Mouse (Mus musculus) limb, embryonic 11.5 days (tissue): ENCODE results near the gene Glyr1. TPM values are rescaled to one million over a fixed set of nuclear protein-coding genes. Genes with fewer than 3 reads are reported as not detected.

ENCODE experiments used
- ATAC-seq: fragments of 200-750 bp; cut with Nextera tagmentation; 2 replicates; pipeline ENCODE4 v1.8.0; 2017; ENCODE audit warnings: low read depth; ENCODE audit not compliant: insufficient number of reproducible peaks, low FRiP score, low TSS enrichment
- DNase-seq: peaks from one replicate; pipeline ENCODE4 v3.0.0-alpha.2; 2015; ENCODE audit warnings: low spot score
- H3K27ac ChIP-seq: fragments of 300-500 bp; sonication (generic); replicated peaks from 2 replicates; pipeline ENCODE4 v1.5.1; 2014; ENCODE audit warnings: low read depth, mild to moderate bottlenecking, low read length
- H3K27me3 ChIP-seq: fragments of 300-500 bp; sonication (generic); 2 replicates; pipeline ENCODE4 v1.6.1; 2014; ENCODE audit warnings: mild to moderate bottlenecking, low read length, mixed read lengths; ENCODE audit not compliant: control insufficient read depth, insufficient read depth
- H3K36me3 ChIP-seq: fragments of 300-500 bp; sonication (generic); 2 replicates; pipeline ENCODE4 v1.6.1; 2014; ENCODE audit warnings: mild to moderate bottlenecking, low read length, moderate library complexity, mixed read lengths; ENCODE audit not compliant: control insufficient read depth, insufficient read depth
- H3K4me1 ChIP-seq: fragments of 300-500 bp; sonication (generic); 2 replicates; pipeline ENCODE4 v1.6.1; 2014; ENCODE audit warnings: low read length, mixed read lengths; ENCODE audit not compliant: control insufficient read depth, insufficient read depth
- H3K4me2 ChIP-seq: fragments of 300-500 bp; sonication (generic); 2 replicates; pipeline ENCODE4 v1.6.1; 2014; ENCODE audit warnings: low read depth, mild to moderate bottlenecking, moderate library complexity; ENCODE audit not compliant: severe bottlenecking
- H3K4me3 ChIP-seq: fragments of 300-500 bp; sonication (generic); 2 replicates; pipeline ENCODE4 v1.5.1; 2014; ENCODE audit warnings: low read depth, low read length
- H3K9ac ChIP-seq: fragments of 300-500 bp; sonication (generic); 2 replicates; pipeline ENCODE4 v1.6.1; 2014; ENCODE audit warnings: mild to moderate bottlenecking, low read length
- H3K9me3 ChIP-seq: fragments of 300-500 bp; sonication (generic); 2 replicates; pipeline ENCODE4 v1.6.1; 2016; ENCODE audit warnings: low read length; ENCODE audit not compliant: control insufficient read depth
- WGBS: fragments of 180-500 bp; shearing (Covaris S2); extraction: QIAGEN DNeasy Blood & Tissue Kit; methylation state at CpG from one replicate; pipeline ENCODE4 v1.1.7; 2014; 5-methylcytosine and 5-hydroxymethylcytosine counted together
- polyA plus RNA-seq: library from polyadenylated mRNA; unstranded; fragments of >200 nt; fragmentation: Nextera tagmentation; extraction: Ambion mirVana; gene quantifications from 2 replicates; pipeline ENCODE4 v1.2.1, GENCODE M21; 2014

Gene Glyr1
- polyA plus RNA-seq = 122 and 148 TPM in 2 replicates

- Histone ChIP-seq H3K9ac (peak within 1 kb of the TSS; percentile 92), H3K4me3 (peak within 1 kb of the TSS; percentile 88), H3K4me2 (peak within 1 kb of the TSS; percentile 86), H3K4me1 (peaks cover 4% of the 10 kb centered on the region; the same call in 1 of the 2 replicates), H3K36me3 (peaks cover 7% of the 10 kb centered on the region; the same call in 1 of the 2 replicates), H3K27ac (peak within 1 kb of the TSS; percentile 85), H3K9me3 (no peaks in the 10 kb centered on the region), H3K27me3 (no peaks in the 10 kb centered on the region)
- DNase-seq (peak; percentile 99), ATAC-seq (peak; percentile 99)
- WGBS = under 1% methylated on average over 55 of the region's 56 CpGs
Measured at GRCm38 (mm10) chr16:5049774-5050234, at the start of gene Glyr1, which contains the start of gene Ubn1. TSS of gene Glyr1 (minus strand) at chr16:5049863. TSS of gene Ubn1 (plus strand) at chr16:5050057.

- Histone ChIP-seq H3K9me3 (no peaks in the 10 kb centered on the region), H3K27ac (no peak overlapping the region), H3K4me1 (no peaks in the 10 kb centered on the region), H3K27me3 (no peaks in the 10 kb centered on the region), H3K4me2 (no peak overlapping the region), H3K9ac (no peak overlapping the region), H3K36me3 (no peaks in the 10 kb centered on the region), H3K4me3 (no peak overlapping the region)
- 87% methylated on average over 8 of the region's 8 CpGs for WGBS
- DNase-seq (no peak), ATAC-seq (no peak)
Measured at GRCm38 (mm10) chr16:5096504-5096903, 46.8 kb upstream of the Glyr1 start.

- Histone ChIP-seq H3K27me3 (no peaks in the 10 kb centered on the region), H3K4me2 (no peak overlapping the region), H3K27ac (no peak overlapping the region), H3K9me3 (no peaks in the 10 kb centered on the region), H3K4me3 (no peak overlapping the region), H3K4me1 (no peaks in the 10 kb centered on the region), H3K9ac (no peak overlapping the region), H3K36me3 (0 out of 2 replicates have a peak, but pooled peaks cover under 1% of the 10 kb centered on the region)
- ATAC-seq (no peak), DNase-seq (no peak)
- 91% methylated on average over 5 of the region's 5 CpGs for WGBS
Measured at GRCm38 (mm10) chr16:5093285-5093684, 43.6 kb upstream of the Glyr1 start.

GRCm38 (mm10) chr16:5089021-5089420 lies 39.4 kb upstream of the Glyr1 start:
- Histone ChIP-seq H3K4me2 (no peak overlapping the region), H3K27me3 (no peaks in the 10 kb centered on the region), H3K36me3 (peaks cover 14% of the 10 kb centered on the region), H3K9ac (no peak overlapping the region), H3K4me3 (no peak overlapping the region), H3K4me1 (no peaks in the 10 kb centered on the region), H3K27ac (no peak overlapping the region), H3K9me3 (no peaks in the 10 kb centered on the region)
- DNase-seq (no peak), ATAC-seq (no peak)
- WGBS = 60% methylated on average over 10 of the region's 10 CpGs

DNA sequence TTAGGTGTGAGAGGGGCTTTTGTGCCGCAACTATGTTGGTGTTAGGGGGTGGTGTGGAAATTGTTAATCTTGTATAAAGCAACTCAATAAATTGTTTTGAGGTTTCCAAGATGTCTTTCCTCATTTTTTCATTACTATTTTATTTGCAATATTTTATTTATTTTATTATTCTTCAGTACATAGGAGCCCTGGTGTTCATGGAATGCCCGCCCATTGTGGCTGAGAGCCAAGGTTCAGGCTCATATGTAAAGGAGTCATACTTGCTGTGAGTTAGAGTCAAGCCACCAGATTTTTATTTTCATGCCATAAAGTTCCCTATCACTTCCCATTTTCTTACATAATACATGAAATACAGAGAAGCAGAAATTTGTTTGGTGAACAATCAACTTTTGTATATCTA lies 36.5 kb upstream of the Glyr1 start:
- WGBS = 95% methylated on average over 2 of the region's 2 CpGs
- H3K4me1 ChIP-seq = no peaks in the 10 kb centered on the region
- ATAC-seq = no peak
- H3K4me2 ChIP-seq = no peak overlapping the region
- no peak overlapping the region for H3K27ac ChIP-seq
- peaks cover 30% of the 10 kb centered on the region for H3K36me3 ChIP-seq
- no peaks in the 10 kb centered on the region for H3K9me3 ChIP-seq
- DNase-seq = no peak
- H3K27me3 ChIP-seq = no peaks in the 10 kb centered on the region
- H3K9ac ChIP-seq = no peak overlapping the region
- no peak overlapping the region for H3K4me3 ChIP-seq

DNA sequence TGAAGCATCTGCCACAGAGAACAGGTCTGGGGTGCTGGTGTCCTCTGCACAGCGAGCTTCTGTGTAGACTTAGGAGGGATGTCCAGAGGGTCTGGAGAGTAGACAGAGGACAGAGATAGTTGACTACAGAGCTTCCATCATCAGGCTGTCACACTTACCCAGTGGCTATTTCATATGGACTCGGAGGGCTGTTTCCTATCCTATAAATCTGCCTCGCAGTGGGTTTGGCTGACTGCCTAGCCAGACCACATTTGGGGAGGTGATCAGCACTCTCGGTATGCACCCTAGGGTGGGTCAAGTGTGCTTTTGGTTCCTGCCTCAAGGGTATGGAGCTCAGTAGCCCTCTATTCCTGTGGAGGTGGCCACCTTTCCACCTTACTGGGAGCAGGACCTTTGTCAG lies 35.5 kb upstream of the Glyr1 start:
- no peak overlapping the region for H3K4me3 ChIP-seq
- no peak overlapping the region for H3K27ac ChIP-seq
- ATAC-seq = no peak
- no peaks in the 10 kb centered on the region for H3K4me1 ChIP-seq
- H3K36me3 ChIP-seq = peaks cover 31% of the 10 kb centered on the region
- no peak overlapping the region for H3K9ac ChIP-seq
- no peaks in the 10 kb centered on the region for H3K27me3 ChIP-seq
- H3K4me2 ChIP-seq = no peak overlapping the region
- 89% methylated on average over 4 of the region's 4 CpGs for WGBS
- DNase-seq = no peak
- no peaks in the 10 kb centered on the region for H3K9me3 ChIP-seq

- H3K27ac ChIP-seq = no peak overlapping the region
- H3K9me3 ChIP-seq = no peaks in the 10 kb centered on the region
- 90% methylated on average over 5 of the region's 5 CpGs for WGBS
- H3K4me2 ChIP-seq = no peak overlapping the region
- H3K4me3 ChIP-seq = no peak overlapping the region
- no peaks in the 10 kb centered on the region for H3K4me1 ChIP-seq
- DNase-seq (no peak), ATAC-seq (no peak)
- peaks cover 36% of the 10 kb centered on the region for H3K36me3 ChIP-seq
- H3K9ac ChIP-seq = no peak overlapping the region
- no peaks in the 10 kb centered on the region for H3K27me3 ChIP-seq
Measured at GRCm38 (mm10) chr16:5074341-5074740, 24.7 kb upstream of the Glyr1 start.

DNA sequence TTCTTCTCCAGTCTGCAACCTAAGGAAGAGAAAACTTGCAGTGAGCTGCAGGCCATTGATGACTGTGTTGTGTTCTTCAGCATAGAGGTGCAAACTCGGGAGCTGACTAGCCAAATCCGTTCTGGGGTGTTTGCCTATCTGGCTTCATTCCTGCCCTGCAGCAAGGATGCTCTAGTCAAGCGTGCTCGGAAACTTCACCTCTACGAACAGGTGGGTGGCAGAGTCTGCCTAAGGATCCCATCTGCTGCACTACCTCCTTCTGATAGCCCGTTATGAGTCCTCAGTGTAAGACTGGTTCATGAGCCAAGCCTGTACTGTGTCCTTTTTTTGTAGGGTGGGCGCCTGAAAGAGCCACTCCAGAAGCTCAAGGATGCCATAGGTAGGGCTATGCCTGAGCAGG lies 22.3 kb upstream of the Glyr1 start:
- H3K4me1 ChIP-seq = no peaks in the 10 kb centered on the region
- H3K4me2 ChIP-seq = no peak overlapping the region
- no peak for ATAC-seq
- H3K27me3 ChIP-seq = no peaks in the 10 kb centered on the region
- H3K9me3 ChIP-seq = no peaks in the 10 kb centered on the region
- no peak overlapping the region for H3K9ac ChIP-seq
- peaks cover 22% of the 10 kb centered on the region for H3K36me3 ChIP-seq
- no peak overlapping the region for H3K27ac ChIP-seq
- 88% methylated on average over 7 of the region's 7 CpGs for WGBS
- DNase-seq = no peak
- H3K4me3 ChIP-seq = no peak overlapping the region

GRCm38 (mm10) chr16:5070321-5070720 lies 20.7 kb upstream of the Glyr1 start:
- H3K36me3 ChIP-seq = peaks cover 15% of the 10 kb centered on the region

More at GRCm38 (mm10) chr16:5070321-5070720, 20.7 kb upstream of the Glyr1 start:
- no peaks in the 10 kb centered on the region for H3K4me1 ChIP-seq
- H3K9ac ChIP-seq = no peak overlapping the region
- 97% methylated on average over 3 of the region's 3 CpGs for WGBS
- no peak for ATAC-seq
- H3K4me2 ChIP-seq = no peak overlapping the region
- no peak for DNase-seq
- no peaks in the 10 kb centered on the region for H3K27me3 ChIP-seq
- no peak overlapping the region for H3K4me3 ChIP-seq
- H3K9me3 ChIP-seq = no peaks in the 10 kb centered on the region
- no peak overlapping the region for H3K27ac ChIP-seq
